Mouse (Mus musculus): ENCODE data around the gene Hist1h2br.
"Not testable (repeated sequence)": the region's sequence is repeated elsewhere in the genome, so short reads cannot be mapped to it uniquely, and the experiment has no call there.

The Hist1h2br gene

GRCm38 (mm10) chr13:21847883-21848282 is 14.3 kb downstream of the Hist1h2br start:
- DNase-seq = no peak

GRCm38 (mm10) chr13:21850696-21851095 is 17.2 kb downstream of the Hist1h2br start:
- not testable (repeated sequence) for DNase-seq

GRCm38 (mm10) chr13:21852215-21852945 is 18.8 kb downstream of the Hist1h2br start:
- DNase-seq = no peak

GRCm38 (mm10) chr13:21855146-21855545 is 21.6 kb downstream of the Hist1h2br start:
- DNase-seq = peak; percentile 74

GRCm38 (mm10) chr13:21855698-21856162 is 22.2 kb downstream of the Hist1h2br start:
- DNase-seq = peak; percentile 7 to 14

GRCm38 (mm10) chr13:21861608-21862007 is 28.1 kb downstream of the Hist1h2br start:
- DNase-seq = no peak

GRCm38 (mm10) chr13:21865503-21865902 is 32.0 kb downstream of the Hist1h2br start:
- DNase-seq = not testable (repeated sequence)

- DNase-seq = no peak
These were observed 47.2 kb downstream of the Hist1h2br start for GRCm38 (mm10) chr13:21880735-21881134.

GRCm38 (mm10) chr13:21881878-21882669 is 48.5 kb downstream of the Hist1h2br start:
- DNase-seq = peak; percentile 12

GRCm38 (mm10) chr13:21882760-21883405 is 49.3 kb downstream of the Hist1h2br start:
- no peak for DNase-seq

- DNase-seq = no peak
These were observed 49.9 kb downstream of the Hist1h2br start for GRCm38 (mm10) chr13:21883407-21883806.

- no peak for DNase-seq
These were observed 51.0 kb downstream of the Hist1h2br start for GRCm38 (mm10) chr13:21884586-21884985.
